20 mouse cellular contexts compared by ENCODE assay signal in the genomic region with DNA sequence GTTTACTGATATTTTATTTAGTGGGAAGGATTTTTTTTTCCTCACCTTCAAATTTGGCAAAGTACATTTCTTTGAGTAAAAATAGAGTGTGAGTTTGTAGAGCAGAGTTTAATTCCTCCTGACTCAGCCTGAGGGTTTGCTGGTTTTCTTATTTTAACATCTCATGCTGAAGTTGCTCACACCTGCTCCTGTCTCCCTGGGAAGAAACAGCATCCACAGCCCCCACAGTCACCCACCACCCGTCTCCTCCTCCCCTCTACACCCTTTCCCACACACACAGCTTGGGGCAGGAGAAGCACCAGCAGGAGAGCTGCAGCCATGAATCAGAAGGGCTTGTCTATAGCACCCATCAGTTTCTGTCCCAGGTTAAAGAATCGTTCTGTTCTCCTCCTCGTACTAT. TPM values are rescaled to one million over a fixed set of nuclear protein-coding genes. Genes with fewer than 3 reads are reported as not detected.
A peak's percentile ranks its signal among the peaks of the same experiment; 100 is the strongest.
DNase-seq lines count a peak whose midpoint lies in the region; TF ChIP-seq lines count a peak whose summit lies in the region.
"Had no signal": no experiment of that assay in that cellular context is flagged by ENCODE, and none has a peak within 500 bp of the region (broad histone marks: within the 10 kb centered on the region; RNA-seq: fewer than 3 reads in every experiment).

No protein-coding gene starts in this region.

- peaks cover 5% of the 10 kb centered on the region for H3K4me1 ChIP-seq in cortical plate, adult 2 months (ENCODE audit: control insufficient read depth, insufficient read depth, low read length)
- peaks cover 21% of the 10 kb centered on the region for H3K4me1 ChIP-seq in olfactory bulb, adult 2 months (ENCODE audit: control insufficient read depth, insufficient read depth, low read length)
- H3K4me1 ChIP-seq: embryonic facial prominence, embryonic 15.5 days; heart, embryonic 10.5 days; midbrain, embryonic 13.5 days had no signal

- H3K27ac ChIP-seq in cortical plate, adult 2 months (ENCODE audit: insufficient read depth, low read length): peak overlapping the region; percentile 67; the same call in 1 of the 2 replicates
- peak overlapping the region; percentile 97 for H3K27ac ChIP-seq in olfactory bulb, adult 2 months (ENCODE audit: insufficient read depth, low read depth, low read length)
- H3K27ac ChIP-seq: embryonic facial prominence, embryonic 15.5 days; heart, embryonic 10.5 days; hindbrain, embryonic 14.5 days; kidney, postnatal 0 days; liver, embryonic 13.5 days; midbrain, embryonic 13.5 days had no signal

- no peak for TF ChIP-seq POLR2A in cortical plate, adult 2 months (IDR thresholded peaks at IDR 0.05; ENCODE audit: extremely low read depth, insufficient read depth, low read length)
- TF ChIP-seq POLR2A in olfactory bulb, adult 2 months (IDR thresholded peaks at IDR 0.05; ENCODE audit: insufficient read depth, low read depth, low read length): no peak

- 37% methylated on average over 3 of the region's 3 CpGs for WGBS in olfactory bulb, adult 2 months

- no peak overlapping the region for H3K4me3 ChIP-seq in cortical plate, adult 2 months (ENCODE audit: insufficient read depth, low read length)
- H3K4me3 ChIP-seq in olfactory bulb, adult 2 months (ENCODE audit: insufficient read depth, low read depth, low read length): no peak overlapping the region
- H3K4me3 ChIP-seq: embryonic facial prominence, embryonic 15.5 days; heart, embryonic 10.5 days; liver, embryonic 13.5 days; midbrain, embryonic 13.5 days had no signal

- no peak for TF ChIP-seq CTCF in cortical plate, adult 2 months (IDR thresholded peaks at IDR 0.05; ENCODE audit: extremely low read depth, insufficient read depth, low read length)
- no peak for TF ChIP-seq CTCF in olfactory bulb, adult 2 months (IDR thresholded peaks at IDR 0.05; ENCODE audit: insufficient read depth, low read depth, low read length)

- intact Hi-C loops in left cerebral cortex, postnatal 4 days (cut with DNase I): no loop called here

- peak; percentile 67 to 75 for DNase-seq in left cerebral cortex, adult 18-20 months (ENCODE audit: low spot score in 2 of 2)
- DNase-seq in left cerebral cortex, postnatal 4 days: no peak
- DNase-seq in brain, adult 2 months (ENCODE audit: low read depth, low spot score): peak; percentile 92
- no peak for DNase-seq in kidney, adult 8-10 months
- DNase-seq in adrenal gland, postnatal 36 days: no peak
- DNase-seq: adrenal gland, adult 8-10 months; cerebellum, adult 8-10 months; heart, postnatal 4 days; kidney, adult 18-20 months; liver, embryonic 13.5 days; lung, adult 2 months; retina, postnatal 1 day; thymus, adult 2 months had no signal

RNA-seq across cellular contexts. Expression of gene Rab11fip3, which starts 5.9 kb away (rescaled TPM):
- 10 to 100 TPM; 97.8 to 98.4 TPM for total RNA-seq in left cerebral cortex, adult 18-20 months (2021)
- total RNA-seq in left cerebral cortex, postnatal 4 days (2021): 10 to 100 TPM; 79.6 to 82.5 TPM
- polyA plus RNA-seq in cortical plate, adult 2 months (2012; rRNA removed): 88.5 and 94.2 TPM in 2 replicates
- not detected in 2 replicates for polyA plus RNA-seq in olfactory bulb, adult 2 months (2012; ENCODE audit: insufficient read depth, insufficient read length, low replicate concordance, missing spikeins)
- total RNA-seq in adrenal gland, postnatal 36 days (2021): 10 to 100 TPM; 17.9 to 21.9 TPM

RNA-seq across cellular contexts. Expression of gene Decr2, which starts 14.9 kb away (rescaled TPM):
- total RNA-seq in left cerebral cortex, adult 18-20 months (2021): 10 to 100 TPM; 29.9 to 35.5 TPM
- total RNA-seq in left cerebral cortex, postnatal 4 days (2021): 10 to 100 TPM; 21.7 to 24.3 TPM
- 43.5 and 49.8 TPM in 2 replicates for polyA plus RNA-seq in cortical plate, adult 2 months (2012; rRNA removed)
- not detected in 2 replicates for polyA plus RNA-seq in olfactory bulb, adult 2 months (2012; ENCODE audit: insufficient read depth, insufficient read length, low replicate concordance, missing spikeins)
- total RNA-seq in adrenal gland, postnatal 36 days (2021): 10 to 100 TPM; 17.8 to 27.2 TPM

RNA-seq across cellular contexts. Expression of gene Nme4, which starts 20.2 kb away (rescaled TPM):
- total RNA-seq in left cerebral cortex, adult 18-20 months (2021): 1 to 10 TPM; 3.2 to 3.9 TPM
- 1 to 10 TPM; 8.9 to 9.6 TPM for total RNA-seq in left cerebral cortex, postnatal 4 days (2021)
- 11.5 and 11.8 TPM in 2 replicates for polyA plus RNA-seq in cortical plate, adult 2 months (2012; rRNA removed)
- polyA plus RNA-seq in olfactory bulb, adult 2 months (2012; ENCODE audit: insufficient read depth, insufficient read length, low replicate concordance, missing spikeins): not detected in 2 replicates
- 1 to 10 TPM; 2.2 to 3.5 TPM for total RNA-seq in adrenal gland, postnatal 36 days (2021)

RNA-seq across cellular contexts. Expression of gene Tmem8, which starts 37.9 kb away (rescaled TPM):
- 10 to 100 TPM; 13.8 to 14.0 TPM for total RNA-seq in left cerebral cortex, adult 18-20 months (2021)
- total RNA-seq in left cerebral cortex, postnatal 4 days (2021): 1 to 10 TPM; 7.0 to 7.7 TPM
- 27.4 and 31.6 TPM in 2 replicates for polyA plus RNA-seq in cortical plate, adult 2 months (2012; rRNA removed)
- polyA plus RNA-seq in olfactory bulb, adult 2 months (2012; ENCODE audit: insufficient read depth, insufficient read length, low replicate concordance, missing spikeins): not detected in 2 replicates
- 1 to 10 TPM; 5.4 to 9.4 TPM for total RNA-seq in adrenal gland, postnatal 36 days (2021)

RNA-seq across cellular contexts. Expression of gene Mrpl28, which starts 48.1 kb away (rescaled TPM):
- total RNA-seq in left cerebral cortex, adult 18-20 months (2021): 10 to 100 TPM; 64.3 to 66.9 TPM
- 10 to 100 TPM; 74.2 to 80.5 TPM for total RNA-seq in left cerebral cortex, postnatal 4 days (2021)
- polyA plus RNA-seq in cortical plate, adult 2 months (2012; rRNA removed): 96.3 and 101 TPM in 2 replicates
- not detected in 2 replicates for polyA plus RNA-seq in olfactory bulb, adult 2 months (2012; ENCODE audit: insufficient read depth, insufficient read length, low replicate concordance, missing spikeins)
- 10 to 100 TPM; 85.8 to 88.4 TPM for total RNA-seq in adrenal gland, postnatal 36 days (2021)

Comparison
In these comparisons a context has a peak if more than half of its experiments do, and no peak if none do; other contexts are left out.
1. DNase-seq: peak in left cerebral cortex, adult 18-20 months (2 of 2) and brain, adult 2 months (single experiment); none in left cerebral cortex, postnatal 4 days (single experiment), kidney, adult 8-10 months (0 of 2) and adrenal gland, postnatal 36 days (0 of 2).